Mouse (Mus musculus) thymus, postnatal 10 days (tissue): ENCODE results near the gene Fars2.

Source experiments
- DNase-seq, 2 experiments: peaks; one replicate each; pipeline ENCODE4 v3.0.0; 2021; ENCODE audit warnings: low spot score in 2 of 2

Gene Fars2

DNA sequence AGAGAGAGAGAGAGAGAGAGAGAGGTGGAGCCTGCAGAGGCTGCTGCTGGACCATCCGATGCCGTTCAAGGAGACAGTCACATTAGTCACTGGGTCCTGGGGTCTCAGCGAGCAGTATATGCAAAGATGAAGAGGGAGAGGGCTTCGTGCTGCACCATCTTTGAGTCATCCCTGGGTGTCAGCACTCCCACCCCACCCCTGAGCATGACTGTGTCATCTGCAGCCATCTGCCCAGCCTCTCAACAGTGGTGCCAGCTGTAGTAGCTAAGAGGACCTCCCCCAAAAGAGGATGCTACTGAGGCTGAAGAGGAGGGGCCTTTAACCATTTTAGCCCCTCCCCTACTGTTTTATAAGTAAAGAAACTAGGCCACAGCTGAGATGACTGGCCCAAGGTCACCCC, 459.6 kb downstream of the Fars2 start:
- DNase-seq, result no peak

DNA sequence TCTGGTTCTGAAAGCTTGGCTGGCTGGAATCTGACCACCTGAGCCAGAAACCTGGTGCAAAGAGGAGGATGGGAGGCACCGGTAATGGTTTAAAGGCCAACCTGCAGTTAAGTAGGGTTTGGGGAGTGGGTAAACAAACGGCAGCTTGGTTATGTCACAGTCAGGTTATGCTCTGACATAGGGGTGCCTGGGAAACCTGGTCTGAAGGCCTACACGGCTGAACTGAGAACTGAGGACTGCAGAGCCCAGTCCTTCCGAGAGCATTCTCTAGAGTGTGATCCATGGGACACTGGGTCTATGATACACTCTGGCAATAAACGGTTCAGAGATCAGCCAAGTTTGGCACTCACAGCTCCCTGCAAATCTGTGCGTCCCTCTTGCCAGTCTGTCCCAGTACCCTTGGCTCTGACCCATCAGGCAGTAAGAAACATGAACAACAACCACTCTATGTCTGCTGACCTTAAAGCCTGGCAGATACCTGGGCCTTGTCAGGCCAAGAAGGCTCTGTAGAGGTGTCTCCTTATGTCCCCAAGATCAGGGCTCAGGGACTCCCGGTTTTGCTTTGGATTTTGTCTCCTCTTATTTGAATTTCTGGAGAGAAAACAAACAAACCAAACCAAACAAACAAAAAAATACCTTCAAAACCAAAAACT, 460.8 kb downstream of the Fars2 start:
- DNase-seq, result no peak

DNA sequence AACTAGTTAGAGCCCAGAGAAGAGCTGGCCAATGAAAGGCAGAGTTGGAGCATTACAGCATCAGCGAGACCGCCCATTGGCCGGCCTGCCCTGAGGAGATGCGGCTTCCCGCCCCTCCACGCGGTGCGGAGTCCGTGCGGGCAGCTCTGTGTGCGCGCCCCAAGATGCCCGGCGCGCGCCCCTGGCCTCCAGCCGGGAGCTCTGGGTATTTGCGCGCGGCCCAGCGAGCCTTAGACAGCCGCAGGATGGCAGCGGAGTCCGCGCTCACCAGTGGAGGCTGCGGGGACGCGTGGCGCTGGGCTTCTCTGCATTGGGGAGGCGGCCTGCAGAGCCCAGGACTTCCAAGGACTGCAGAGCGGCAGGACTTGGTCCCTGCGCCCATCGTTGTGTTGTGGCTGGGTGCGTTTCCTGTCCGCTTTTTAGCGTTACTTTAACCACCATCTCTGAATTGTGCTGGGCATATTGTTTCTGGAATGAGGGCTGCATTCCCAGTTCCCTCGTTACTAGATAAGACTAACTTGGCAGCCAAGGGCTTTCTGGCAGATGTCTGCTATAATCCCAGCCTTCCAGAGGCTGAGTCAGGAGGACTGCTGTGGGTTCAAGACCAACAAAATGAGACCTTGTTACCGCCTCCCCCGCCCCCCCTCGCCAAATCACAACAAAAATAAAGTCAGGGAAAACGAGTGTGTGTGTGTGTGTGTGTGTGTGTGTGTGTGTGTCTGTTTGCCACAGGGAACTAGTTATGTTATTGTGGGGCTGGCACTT, 461.5 kb downstream of the Fars2 start:
- no peak for DNase-seq

DNA sequence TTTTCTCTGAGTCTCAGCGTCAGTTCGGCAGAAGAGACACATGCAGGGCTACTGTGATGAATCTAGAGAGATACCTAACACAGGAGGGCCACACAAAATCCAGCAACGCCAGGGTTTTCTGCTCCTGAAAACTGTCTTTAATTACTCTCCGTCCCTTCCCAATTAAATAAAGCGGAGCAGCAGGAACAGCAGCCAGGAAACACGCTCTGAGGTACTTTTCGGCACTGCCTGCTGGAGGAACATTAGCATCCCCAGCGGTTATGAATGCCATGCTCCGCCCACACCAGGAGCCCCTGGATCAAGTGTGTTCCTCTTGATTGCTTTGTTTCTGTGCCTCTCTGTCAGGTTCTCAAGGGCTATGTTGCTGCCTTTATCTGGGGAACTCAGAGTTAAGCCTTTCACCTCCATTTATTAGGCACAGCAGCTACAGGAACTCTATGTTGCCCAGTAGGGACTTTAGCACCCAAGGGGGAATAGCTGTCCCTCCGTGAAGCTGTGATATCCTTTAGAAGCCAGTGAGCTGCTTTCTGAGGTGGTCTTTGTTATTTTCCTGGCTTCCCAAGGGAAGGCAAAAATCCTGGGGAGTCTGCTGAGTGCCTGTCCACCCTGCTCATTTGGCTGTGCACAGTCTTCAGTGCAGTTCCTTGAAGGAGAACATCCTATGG, 465.3 kb downstream of the Fars2 start:
- no peak for DNase-seq

DNA sequence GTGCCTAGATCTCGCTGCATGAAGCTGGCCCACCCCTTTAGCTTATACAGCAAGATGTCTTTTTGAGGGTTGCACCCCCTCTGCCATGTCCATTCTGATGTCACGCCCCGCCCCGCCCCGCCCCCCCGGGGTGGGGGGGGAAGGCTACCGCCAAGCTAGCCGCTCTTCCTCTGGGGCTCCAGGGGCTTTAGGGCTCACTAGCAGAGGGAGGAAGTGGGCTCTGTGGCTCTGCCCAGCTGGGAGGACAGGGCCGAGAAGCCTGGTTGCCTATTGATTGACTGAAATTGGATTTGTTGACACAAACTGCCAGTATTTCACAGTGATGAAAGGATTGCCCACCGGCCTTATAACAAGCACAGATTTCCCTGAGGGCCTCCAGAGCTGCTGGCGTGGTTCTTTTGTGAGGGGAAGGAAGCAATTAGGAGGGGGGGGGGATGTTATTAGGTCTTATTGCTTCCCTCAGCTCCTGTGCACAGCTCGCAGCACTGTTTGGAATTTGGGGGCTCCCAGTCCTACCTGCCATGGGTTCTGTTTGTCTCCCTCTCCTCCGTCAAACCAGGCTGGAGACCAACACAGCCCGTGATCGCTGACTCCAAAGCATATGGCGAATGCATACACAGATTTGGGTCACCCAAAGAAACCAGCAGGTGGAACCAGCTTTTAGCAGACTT, 466.4 kb downstream of the Fars2 start:
- DNase-seq, result no peak

DNA sequence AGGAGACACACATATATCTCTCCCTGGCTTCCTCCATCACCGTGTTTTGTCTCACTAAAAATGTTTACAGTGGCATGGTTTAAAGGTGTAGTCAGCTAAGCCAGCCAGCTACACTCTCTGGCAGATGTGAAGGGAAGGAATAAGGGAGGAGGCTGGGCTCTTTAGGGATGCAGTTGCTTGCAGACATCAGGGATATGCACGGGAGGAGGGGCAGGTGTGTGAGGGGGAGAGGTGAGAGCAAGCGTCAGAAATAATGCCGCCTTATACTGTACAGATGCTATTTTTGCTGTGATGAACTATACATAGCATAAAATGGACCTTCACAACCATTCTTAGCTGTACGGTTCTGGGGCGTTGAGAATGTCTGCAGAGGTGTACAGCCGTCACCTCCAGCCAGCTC, 467.0 kb downstream of the Fars2 start:
- DNase-seq, result no peak

DNA sequence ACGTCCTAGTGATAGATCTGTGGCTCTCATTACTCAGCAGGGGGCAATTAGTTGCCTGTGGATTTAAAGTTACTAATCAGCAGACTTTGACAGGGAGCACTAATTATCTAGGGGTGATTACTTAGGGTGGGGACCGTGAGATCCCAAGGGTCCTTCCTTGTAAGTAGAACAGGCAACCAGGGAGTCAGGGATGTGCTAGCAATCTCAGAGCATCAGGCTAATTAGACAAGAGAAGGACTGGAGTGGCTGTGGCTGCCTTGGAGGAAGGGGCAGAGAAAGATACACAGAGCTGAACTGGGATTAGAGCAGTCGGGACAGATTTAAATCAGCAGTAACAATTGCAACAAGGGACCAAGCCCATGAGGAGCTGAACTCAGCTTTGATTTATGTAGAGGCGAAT, 471.9 kb downstream of the Fars2 start:
- DNase-seq, result no peak

DNA sequence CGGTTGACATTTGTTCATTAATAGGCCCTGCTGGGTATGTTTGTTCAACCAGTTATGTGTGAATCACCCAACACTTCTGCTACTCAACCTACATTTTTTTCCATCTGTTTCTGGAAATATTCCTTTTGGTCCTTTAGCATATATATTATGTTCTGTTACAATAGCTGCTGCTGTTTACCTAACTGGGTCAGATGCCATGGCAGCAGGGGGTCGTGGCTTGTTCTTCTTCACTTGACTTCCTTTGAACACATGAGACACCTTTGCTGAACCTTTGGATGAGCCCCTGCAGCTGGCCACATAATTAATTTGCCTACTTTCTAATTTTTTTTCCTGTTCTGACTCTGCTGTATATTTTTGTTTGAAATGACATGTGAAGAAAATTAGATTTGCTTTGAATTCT, 475.1 kb downstream of the Fars2 start:
- no peak for DNase-seq

DNA sequence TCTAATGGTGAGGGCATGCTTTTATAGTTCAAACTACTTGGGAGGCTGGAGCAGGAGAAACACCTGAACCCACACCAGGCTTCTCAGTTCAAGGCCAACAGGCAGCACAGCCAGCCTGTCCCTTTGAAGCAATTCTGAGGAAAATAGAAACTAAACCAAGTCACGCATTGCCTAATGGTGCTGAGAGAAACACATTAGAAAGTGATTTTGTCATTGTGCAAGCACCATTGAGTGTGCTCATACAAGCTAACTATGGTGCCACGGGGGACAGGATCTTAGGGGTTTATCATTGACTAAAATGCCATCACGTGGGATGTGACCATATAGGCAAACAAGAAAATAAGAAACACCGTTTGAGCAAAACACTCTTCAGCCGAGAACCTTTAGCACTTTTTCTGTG, 489.5 kb downstream of the Fars2 start:
- DNase-seq, result no peak

DNA sequence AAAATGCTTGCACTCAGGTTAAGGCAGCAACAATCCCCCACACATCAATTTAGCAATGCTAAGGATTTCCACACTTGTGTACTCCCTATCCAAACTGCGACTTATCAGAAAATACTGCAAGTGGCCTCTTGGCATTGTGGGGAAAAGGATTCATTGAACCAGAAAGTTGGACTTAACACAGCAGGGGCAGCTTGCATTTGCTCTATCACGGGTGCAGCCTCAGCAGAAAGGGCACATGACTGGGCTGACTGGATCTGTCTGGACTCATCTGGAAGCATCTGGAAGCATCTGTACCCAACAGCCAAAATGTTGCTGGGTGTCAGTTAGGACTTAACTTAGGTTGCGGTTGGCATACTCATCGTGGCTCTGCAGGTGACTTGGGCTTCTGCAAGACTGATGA, 490.7 kb downstream of the Fars2 start:
- DNase-seq, result no peak

DNA sequence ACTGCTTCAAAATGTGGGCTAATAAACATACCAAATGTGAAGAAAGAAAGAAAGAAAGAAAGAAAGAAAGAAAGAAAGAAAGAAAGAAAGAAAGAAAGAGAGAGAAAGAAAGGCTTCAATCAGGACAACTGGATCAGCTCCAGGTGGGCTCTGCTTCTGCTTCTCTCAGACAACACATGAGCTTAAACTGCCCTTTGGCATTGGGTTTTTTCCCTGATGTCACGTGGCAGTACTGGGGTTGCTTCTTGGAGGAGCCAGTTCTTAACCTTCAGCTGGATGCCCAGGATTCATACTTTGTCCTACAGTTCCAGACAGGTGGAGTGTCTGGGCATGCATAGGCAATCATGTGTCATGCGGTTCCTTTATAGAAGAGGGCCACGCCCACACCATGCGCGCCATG, 493.2 kb downstream of the Fars2 start:
- no peak for DNase-seq

DNA sequence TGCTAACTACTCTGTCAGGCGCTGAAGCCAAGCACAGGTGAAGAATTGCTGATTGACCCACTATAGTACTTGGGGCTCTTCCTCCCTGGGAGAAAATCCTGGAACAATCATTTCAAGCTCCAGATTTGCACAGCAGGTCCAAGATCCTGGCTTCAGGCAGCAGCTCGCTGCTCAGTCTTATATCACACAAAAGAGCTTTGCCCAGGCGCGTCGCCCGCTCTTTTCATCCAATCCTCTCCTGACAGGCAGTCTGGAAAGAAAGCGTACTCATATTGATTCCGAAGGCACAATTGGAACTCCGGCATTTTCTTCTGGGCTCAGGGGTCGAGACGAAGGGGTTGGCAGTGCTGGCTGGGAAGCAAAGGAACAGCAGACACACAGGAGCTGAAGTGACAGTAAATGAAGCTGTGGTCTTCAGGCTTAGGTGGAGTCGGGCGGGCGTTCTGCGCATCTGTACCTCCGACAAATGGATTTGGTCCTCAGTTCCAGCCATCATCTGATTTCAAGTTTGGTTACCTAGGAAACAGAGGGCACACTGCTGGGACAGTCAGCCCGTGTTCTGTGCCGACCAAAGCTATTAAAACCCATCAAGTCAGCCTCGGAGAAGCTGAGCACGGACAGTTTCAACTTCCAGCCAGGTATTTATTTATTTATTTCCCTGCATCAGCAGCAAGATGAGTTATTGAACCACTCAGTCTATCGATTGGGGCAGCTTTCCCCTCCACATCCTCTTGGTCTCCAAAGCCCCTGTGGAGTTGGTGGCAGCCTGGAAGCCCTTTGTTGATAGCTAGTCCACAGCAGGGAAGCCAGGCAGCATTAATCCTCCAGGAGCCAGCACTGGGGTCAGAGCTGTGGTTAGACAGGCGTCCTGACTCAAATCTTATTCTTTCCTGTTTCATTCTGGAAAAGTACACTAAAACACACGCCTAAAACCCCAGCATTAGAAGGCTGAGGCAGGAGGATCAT, 495.9 kb downstream of the Fars2 start:
- DNase-seq, result no peak

DNA sequence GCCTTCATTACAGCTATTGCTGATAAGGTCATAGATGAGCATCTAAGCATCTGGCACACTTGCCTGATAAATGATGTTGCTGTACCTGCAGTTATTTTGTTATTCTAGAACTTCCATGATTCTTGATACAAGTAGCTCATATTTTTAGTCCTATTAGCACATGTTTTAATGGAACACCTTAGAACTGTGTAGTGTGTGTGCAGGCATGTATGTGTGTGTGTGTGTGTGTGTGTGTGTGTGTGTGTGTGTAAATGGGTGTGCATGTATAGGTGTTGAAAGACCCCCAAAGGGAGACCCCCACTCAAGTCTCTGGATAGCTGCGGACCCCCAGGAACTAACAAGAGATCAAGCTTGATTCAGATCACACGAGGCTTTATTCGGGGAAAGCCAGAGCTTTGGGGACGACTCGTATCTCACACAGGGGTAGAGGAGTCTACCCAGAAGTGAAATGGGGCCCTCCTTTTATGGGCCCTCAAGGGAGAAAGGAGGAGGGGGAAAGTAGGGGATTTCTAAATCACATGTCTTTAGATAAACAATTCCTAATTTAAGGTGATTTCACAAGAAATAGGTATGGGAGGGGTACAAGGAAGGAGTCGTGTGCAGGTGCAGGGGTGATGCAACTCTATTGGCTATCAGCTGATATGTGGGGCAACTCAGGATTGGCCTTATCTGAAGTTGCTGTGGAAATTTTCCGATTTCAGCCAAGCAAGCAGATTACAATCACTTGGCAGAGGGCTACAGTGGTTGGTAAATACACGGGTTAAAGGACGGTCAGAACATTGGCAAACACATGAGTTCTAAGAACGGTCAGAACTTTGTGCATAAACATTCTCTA, 503.5 kb downstream of the Fars2 start:
- no peak for DNase-seq

DNA sequence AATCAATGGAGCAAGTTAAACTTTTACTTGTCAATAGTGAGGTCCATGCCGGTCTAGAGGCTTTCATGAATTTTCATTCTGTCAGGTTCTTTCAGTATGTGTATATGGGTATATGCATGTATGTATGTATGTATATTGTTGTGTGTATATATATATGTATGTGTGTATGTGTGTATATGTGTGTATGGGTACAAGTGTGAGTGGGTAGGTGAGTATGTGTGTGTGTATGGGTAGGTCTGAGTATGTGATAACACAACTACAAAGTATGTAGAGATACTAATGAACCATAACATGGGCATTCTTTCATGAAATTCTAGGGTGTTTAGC, 504.1 kb downstream of the Fars2 start:
- no peak for DNase-seq

DNA sequence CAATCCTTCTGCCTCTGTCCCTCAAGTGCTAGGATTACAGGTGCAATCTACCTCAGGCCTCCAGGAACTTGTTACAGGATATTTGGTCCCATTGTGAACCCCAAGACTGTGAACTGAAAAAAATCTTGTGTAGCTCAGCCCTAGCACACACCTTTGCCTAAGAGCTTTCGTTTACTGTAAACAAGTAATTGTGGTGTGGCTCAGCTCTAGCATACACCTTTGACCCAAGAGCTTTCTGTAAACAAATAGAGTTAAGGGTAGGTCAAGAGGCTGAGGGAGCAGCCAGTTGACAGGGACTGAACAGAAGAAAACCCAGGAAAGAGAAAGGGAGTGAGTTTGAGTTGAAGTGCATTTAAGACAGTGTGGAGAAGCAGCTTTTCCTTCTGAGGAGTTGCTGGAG, 506.3 kb downstream of the Fars2 start:
- DNase-seq, result no peak

DNA sequence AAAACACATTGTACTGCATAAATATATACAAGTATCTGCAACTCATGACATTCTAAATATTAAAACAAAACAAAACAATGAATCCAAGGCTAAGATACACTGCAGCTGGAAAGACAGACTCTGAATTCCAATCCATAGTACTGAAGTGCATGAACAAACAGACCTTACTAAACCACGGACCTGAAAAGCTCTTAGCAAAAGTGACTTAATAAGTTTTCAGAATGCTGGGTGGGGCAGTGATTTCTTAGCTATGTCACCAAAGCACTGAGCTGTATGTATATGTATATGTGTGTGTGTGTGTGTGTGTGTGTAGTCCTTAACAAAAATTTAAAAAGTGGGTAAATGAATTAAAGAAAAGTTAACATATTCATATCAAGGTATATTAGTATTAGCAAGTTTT, 511.9 kb downstream of the Fars2 start:
- DNase-seq, result no peak

DNA sequence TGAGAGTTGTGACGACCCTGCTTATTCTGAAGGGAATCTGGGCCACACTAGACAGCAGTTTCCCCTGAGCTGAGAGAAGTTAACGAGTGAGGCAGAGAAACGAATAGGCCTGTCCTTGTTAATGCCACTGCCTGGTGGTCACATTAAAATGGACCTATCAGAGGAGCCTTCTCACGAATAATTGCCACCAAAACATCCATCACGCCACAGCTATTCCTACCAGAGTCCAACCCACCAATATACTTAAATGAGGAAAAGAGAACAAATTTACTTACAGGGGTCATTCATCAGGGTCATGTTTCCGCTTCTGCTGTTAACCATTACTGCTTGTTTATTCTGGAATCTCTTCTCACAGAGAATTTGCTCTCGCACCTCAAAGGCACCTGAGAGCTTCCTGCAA, 531.0 kb downstream of the Fars2 start:
- no peak for DNase-seq

DNA sequence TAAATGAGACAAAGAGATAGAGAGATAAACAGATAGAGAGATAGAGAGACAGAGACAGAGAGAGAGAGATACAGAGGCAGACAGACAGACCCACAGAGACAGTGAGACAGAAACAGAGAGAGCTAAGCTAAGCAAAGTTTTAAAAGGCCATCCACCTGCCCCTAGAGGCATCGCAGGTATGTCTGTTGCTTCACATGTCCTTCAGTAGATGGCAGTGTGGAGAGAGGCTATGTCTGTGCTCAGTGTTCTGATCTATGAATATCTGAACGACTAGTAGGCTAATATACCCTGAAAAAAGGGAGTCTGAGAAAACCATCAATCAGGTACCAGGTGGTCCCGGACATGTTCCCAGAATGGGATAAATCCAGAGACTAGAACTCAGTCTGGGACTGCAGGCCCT, 537.0 kb downstream of the Fars2 start:
- peak in 1 of 2 experiments; percentile 12 for DNase-seq

DNA sequence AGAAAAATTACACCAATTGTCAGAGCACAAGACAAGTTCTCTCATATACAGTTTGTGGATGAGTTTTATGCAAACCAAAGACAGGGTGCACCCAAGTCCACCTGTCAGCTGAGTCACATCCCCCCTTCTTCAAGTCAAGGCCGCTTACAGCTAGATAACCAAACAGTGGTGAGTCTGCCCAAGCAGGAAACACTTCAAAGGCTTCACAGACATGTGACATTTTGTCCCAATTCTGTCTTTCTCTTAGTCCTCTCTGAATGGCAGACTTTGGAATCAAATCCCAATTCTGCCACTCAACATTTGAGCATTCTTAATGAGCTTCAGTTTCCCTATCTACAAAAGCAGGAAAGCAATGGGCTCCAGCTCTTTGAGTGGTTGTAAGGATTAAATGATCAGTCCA, 562.1 kb downstream of the Fars2 start:
- no peak for DNase-seq

DNA sequence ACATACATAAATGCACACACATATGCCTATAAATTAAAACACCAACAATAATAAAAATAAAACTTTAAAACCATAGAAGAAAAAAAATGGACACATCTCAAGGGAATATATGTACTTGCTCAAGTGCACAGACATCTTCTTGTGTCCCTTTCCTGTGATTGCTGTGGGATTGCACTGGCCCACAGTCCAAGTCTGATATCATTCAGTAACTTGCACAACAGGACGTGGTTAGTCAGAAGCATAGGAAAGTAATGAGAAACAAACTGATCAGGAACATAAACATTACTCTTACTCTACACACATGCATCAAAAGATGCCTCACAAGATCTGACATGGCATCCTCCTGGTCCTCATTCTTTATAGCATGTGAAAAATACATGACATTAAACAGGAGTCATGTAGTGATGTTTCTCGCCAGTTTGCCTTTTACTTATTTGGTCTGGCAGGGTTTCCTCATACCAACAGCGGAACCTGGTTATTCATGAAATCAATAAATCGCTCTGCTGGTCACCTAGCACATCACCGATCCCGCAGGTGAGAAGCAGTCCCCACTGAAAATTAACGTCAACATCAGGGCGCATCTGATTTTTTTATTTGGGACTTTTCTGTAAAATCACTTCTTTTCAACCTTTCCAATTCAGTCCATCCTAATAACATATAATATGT, 563.6 kb downstream of the Fars2 start:
- no peak for DNase-seq
